Comparison of ENCODE assay signal across 17 mouse cellular contexts in genomic region chr6:89169520-89169919, GRCm38 (mm10).
"Had no signal": no experiment of that assay in that cellular context is flagged by ENCODE, and none has a peak within 500 bp of the region (broad histone marks: within the 10 kb centered on the region; RNA-seq: fewer than 3 reads in every experiment).

No protein-coding gene starts in this region.

- H3K4me1 ChIP-seq: lung, embryonic 15.5 days; megakaryocyte, embryonic 14.5 days; midbrain, embryonic 13.5 days; midbrain, embryonic 15.5 days; neural tube, embryonic 12.5 days; stomach, embryonic 15.5 days had no signal

- H3K27me3 ChIP-seq: lung, embryonic 15.5 days; midbrain, embryonic 13.5 days; midbrain, embryonic 15.5 days; neural tube, embryonic 12.5 days; stomach, embryonic 15.5 days had no signal

- H3K9ac ChIP-seq: lung, embryonic 15.5 days; midbrain, embryonic 13.5 days; midbrain, embryonic 15.5 days; neural tube, embryonic 12.5 days; stomach, embryonic 15.5 days had no signal

- H3K36me3 ChIP-seq: lung, embryonic 15.5 days; midbrain, embryonic 13.5 days; midbrain, embryonic 15.5 days; neural tube, embryonic 12.5 days; stomach, embryonic 15.5 days had no signal

- DNase-seq: lung, adult 2 months; lung, postnatal 14 days; lung, postnatal 36 days; right cerebral cortex, postnatal 14 days; thymus, adult 2 months; thymus, postnatal 25 days; thymus, postnatal 4 days had no signal

- H3K27ac ChIP-seq: lung, embryonic 15.5 days; macrophage; midbrain, embryonic 13.5 days; midbrain, embryonic 15.5 days; neural tube, embryonic 12.5 days; stomach, embryonic 15.5 days; stomach, postnatal 0 days had no signal

- H3K9me3 ChIP-seq: lung, embryonic 15.5 days; midbrain, embryonic 13.5 days; midbrain, embryonic 15.5 days; neural tube, embryonic 12.5 days; stomach, embryonic 15.5 days had no signal

- H3K4me2 ChIP-seq: lung, embryonic 15.5 days; midbrain, embryonic 11.5 days; midbrain, embryonic 13.5 days; midbrain, embryonic 15.5 days; neural tube, embryonic 12.5 days; stomach, embryonic 15.5 days had no signal

- H3K4me3 ChIP-seq: lung, embryonic 15.5 days; megakaryocyte, embryonic 14.5 days; midbrain, embryonic 13.5 days; midbrain, embryonic 15.5 days; neural tube, embryonic 12.5 days; stomach, embryonic 15.5 days had no signal

- ATAC-seq: lung, postnatal 0 days; midbrain, embryonic 13.5 days; midbrain, embryonic 15.5 days had no signal
